Mouse (Mus musculus): Measurements from ENCODE around the gene Gm29609.

DNA sequence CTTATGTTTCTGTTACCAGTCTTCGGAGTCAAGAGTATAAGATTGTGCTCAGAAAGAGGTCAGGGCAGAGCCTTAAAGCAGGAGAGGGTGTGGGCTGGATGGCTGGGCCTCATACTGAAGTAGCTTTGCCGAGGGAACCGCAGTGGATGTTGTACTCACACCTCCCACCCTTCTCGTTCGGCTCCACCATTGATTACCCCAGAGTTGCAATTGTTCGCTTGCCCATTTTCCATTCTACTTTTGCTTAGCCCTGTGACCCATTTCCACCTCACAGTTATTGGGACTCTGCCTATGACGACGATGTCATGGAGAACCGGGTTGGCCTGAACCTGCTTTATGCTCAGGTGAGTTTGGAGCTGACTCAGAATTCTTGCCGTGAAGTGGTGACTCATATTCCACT, 16.5 kb upstream of the Gm29609 start:
- TF ChIP-seq POLR2A (IDR thresholded peaks at IDR 0.05; ENCODE audit: insufficient read length, low read depth) (no peak), USF1 (IDR thresholded peaks at IDR 0.05; ENCODE audit: low read depth) (no peak), REST (IDR thresholded peaks at IDR 0.05; ENCODE audit: insufficient read depth, insufficient read length) (no peak), POLR2AphosphoS2 (IDR thresholded peaks at IDR 0.05; ENCODE audit: insufficient read length, low read depth) (peak; percentile 67), MYOD1 (IDR thresholded peaks at IDR 0.05; ENCODE audit: control insufficient read depth in 1 of 3, insufficient read length in 2 of 3, low read depth in 2 of 3) (no peak), TCF12 (IDR thresholded peaks at IDR 0.05; ENCODE audit: insufficient read depth, poor library complexity, severe bottlenecking) (no peak), CEBPB (IDR thresholded peaks at IDR 0.05; ENCODE audit: insufficient read depth, poor library complexity, severe bottlenecking) (no peak), MYOG (IDR thresholded peaks at IDR 0.05; ENCODE audit: control insufficient read depth in 1 of 3, insufficient read depth in 1 of 3, insufficient read length in 2 of 3, low read depth in 2 of 3) (no peak), MAX (IDR thresholded peaks at IDR 0.05; ENCODE audit: low read depth) (no peak), SRF (IDR thresholded peaks at IDR 0.05; ENCODE audit: control insufficient read depth, insufficient read length, low read depth) (no peak), E2F4 (IDR thresholded peaks at IDR 0.05; ENCODE audit: insufficient read depth) (no peak)

All from myocyte (in vitro differentiated cells).